Mouse (Mus musculus): ENCODE measurements at regions not wholly inside any gene's neighbourhood (a gene's known extent, or its start where the extent isn't known, plus 50 kb on each side); places are given as distances from the start of the nearest gene placed in this dataset.
A peak's percentile ranks its signal among the peaks of the same experiment; 100 is the strongest.

DNA sequence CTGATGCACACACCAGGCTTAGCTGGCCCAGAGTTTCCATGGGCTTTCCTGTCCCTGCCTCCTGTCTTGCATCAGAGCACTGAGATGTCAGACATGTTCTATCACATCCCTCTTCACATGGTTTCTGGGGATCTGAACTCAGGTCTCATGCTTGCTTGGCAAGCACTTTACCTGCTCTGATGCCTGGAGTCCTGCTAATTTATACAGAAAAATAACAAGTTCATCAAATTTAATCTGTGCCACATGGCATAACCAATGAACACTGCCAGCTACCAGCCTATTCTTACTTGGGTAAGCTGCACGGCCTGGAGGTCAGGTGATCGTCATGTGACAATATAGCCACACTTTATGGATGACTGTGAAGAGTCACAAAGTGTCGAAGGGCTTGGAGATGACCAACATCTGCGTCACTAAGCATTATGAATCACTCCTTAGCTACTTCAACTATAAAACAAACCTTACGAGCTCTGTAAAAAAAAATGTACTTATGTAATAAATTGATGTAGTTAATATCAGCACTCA lies 186.2 kb downstream of the Hlx start:
- TF ChIP-seq CTCF (IDR thresholded peaks at IDR 0.05; ENCODE audit: control insufficient read depth, insufficient read depth, insufficient read length): no peak
- TF ChIP-seq USF1 (IDR thresholded peaks at IDR 0.05; ENCODE audit: low read depth): peak; percentile 93
- TF ChIP-seq MYOG (IDR thresholded peaks at IDR 0.05; ENCODE audit: control insufficient read depth, extremely low read depth, insufficient read length): no peak
- peak; percentile 60 for TF ChIP-seq MAX (IDR thresholded peaks at IDR 0.05)
- TF ChIP-seq MYOD1 (IDR thresholded peaks at IDR 0.05; ENCODE audit: control insufficient read depth, insufficient read length, low read depth): peak; percentile 14
- no peak for TF ChIP-seq CEBPB (IDR thresholded peaks at IDR 0.05; ENCODE audit: low read depth)

Data from C2C12 (cell line).